Comparison of ENCODE assay signal across 8 mouse cellular contexts in the genomic region with DNA sequence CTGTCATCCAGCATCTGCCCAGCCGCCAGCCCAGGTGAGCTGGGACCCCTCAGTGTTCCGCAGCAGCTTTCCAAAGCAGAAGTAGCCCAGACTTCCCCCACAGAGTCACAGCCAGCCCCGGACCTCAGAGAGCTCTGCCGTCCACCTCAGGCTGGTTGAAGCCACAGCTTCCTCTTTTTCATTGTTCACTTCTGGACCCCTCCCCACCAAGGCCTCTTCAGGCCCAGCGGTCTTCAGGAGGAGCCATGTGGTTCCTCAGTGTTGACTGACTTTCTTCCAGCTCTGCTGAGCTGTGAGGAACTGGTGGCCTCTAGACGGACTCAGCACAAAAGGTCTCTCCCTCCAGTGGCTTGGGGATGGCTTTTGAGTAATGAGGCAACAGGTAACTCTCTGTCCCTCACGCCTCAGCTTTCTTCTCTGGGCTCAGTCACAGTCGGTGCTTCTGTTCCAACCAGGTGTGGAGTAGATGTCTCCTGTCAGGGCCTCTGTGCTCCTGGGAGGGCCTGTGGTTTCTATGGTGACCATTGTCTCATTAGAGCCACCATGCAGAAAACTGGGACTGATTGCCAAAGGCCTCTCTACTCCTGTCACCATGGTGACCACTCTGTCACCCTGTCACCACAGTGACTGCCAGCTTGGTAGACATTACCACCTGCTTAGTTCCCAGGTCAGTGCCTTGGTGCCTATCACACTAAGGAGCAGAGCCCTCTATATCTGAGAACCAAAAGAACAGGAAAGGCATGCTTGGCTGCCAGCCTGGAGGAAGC. TPM values are rescaled to one million over a fixed set of nuclear protein-coding genes. Genes with fewer than 3 reads are reported as not detected.
A peak's percentile ranks its signal among the peaks of the same experiment; 100 is the strongest.
DNase-seq lines count a peak whose midpoint lies in the region; ATAC-seq and TF ChIP-seq lines count a peak whose summit lies in the region.

A gene (minus strand): TSS at position 496 of the 767 bp plus-strand sequence.

- no peaks in the 10 kb centered on the region for H3K36me3 ChIP-seq in lung, embryonic 14.5 days (ENCODE audit: insufficient read depth)
- no peaks in the 10 kb centered on the region for H3K36me3 ChIP-seq in embryonic facial prominence, embryonic 11.5 days (replicated peaks; ENCODE audit: control insufficient read depth, insufficient read depth, low read depth, low read length)
- no peaks in the 10 kb centered on the region for H3K36me3 ChIP-seq in intestine, embryonic 15.5 days
- H3K36me3 ChIP-seq in neural tube, embryonic 14.5 days (ENCODE audit: control insufficient read depth, insufficient read depth, low read length), result no peaks in the 10 kb centered on the region

- no peak within 1 kb of the TSS for H3K4me3 ChIP-seq in lung, embryonic 14.5 days (ENCODE audit: low read depth, low read length)
- no peak within 1 kb of the TSS for H3K4me3 ChIP-seq in embryonic facial prominence, embryonic 11.5 days (ENCODE audit: low read depth, low read length)
- H3K4me3 ChIP-seq in intestine, embryonic 15.5 days (replicated peaks), result no peak within 1 kb of the TSS
- no peak within 1 kb of the TSS for H3K4me3 ChIP-seq in neural tube, embryonic 14.5 days (ENCODE audit: low read depth, low read length)

- no peak for TF ChIP-seq CTCF in lung, embryonic 14.5 days (IDR thresholded peaks at IDR 0.05; ENCODE audit: low read depth)

- H3K27me3 ChIP-seq in lung, embryonic 14.5 days (ENCODE audit: insufficient read depth, low read length), result no peaks in the 10 kb centered on the region
- no peaks in the 10 kb centered on the region for H3K27me3 ChIP-seq in embryonic facial prominence, embryonic 11.5 days (ENCODE audit: control insufficient read depth, insufficient read depth, low read length)
- no peaks in the 10 kb centered on the region for H3K27me3 ChIP-seq in intestine, embryonic 15.5 days (replicated peaks)
- no peaks in the 10 kb centered on the region for H3K27me3 ChIP-seq in neural tube, embryonic 14.5 days (ENCODE audit: control insufficient read depth, insufficient read depth, low read length)

- peak; percentile 58 for DNase-seq in lung, embryonic 14.5 days
- no peak for DNase-seq in lung, postnatal 25 days (ENCODE audit: low spot score)
- DNase-seq in embryonic facial prominence, embryonic 11.5 days (ENCODE audit: low spot score), result no peak
- DNase-seq in ovary, adult 18-20 months (ENCODE audit: low spot score), result no peak
- no peak for DNase-seq in kidney, postnatal 36 days
- DNase-seq in left cerebral cortex, adult 8-10 months (ENCODE audit: low spot score in 2 of 2), result no peak

- no peak within 1 kb of the TSS; the same call in 1 of the 2 replicates for H3K9ac ChIP-seq in lung, embryonic 14.5 days
- peak within 1 kb of the TSS; percentile 25; the same call in 1 of the 2 replicates for H3K9ac ChIP-seq in embryonic facial prominence, embryonic 11.5 days (replicated peaks; ENCODE audit: low read length)
- H3K9ac ChIP-seq in intestine, embryonic 15.5 days, result no peak within 1 kb of the TSS
- no peak within 1 kb of the TSS for H3K9ac ChIP-seq in neural tube, embryonic 14.5 days (replicated peaks; ENCODE audit: low read depth, low read length)

- WGBS in lung, embryonic 14.5 days, result 57% methylated on average over 8 of the region's 8 CpGs
- WGBS in embryonic facial prominence, embryonic 11.5 days, result 64% methylated on average over 8 of the region's 8 CpGs
- WGBS in intestine, embryonic 15.5 days, result 70% methylated on average over 8 of the region's 8 CpGs
- 60% methylated on average over 8 of the region's 8 CpGs for WGBS in neural tube, embryonic 14.5 days

- no peak within 1 kb of the TSS; the same call in 1 of the 2 replicates for H3K27ac ChIP-seq in lung, embryonic 14.5 days (ENCODE audit: low read depth)
- no peak within 1 kb of the TSS; the same call in 1 of the 2 replicates for H3K27ac ChIP-seq in embryonic facial prominence, embryonic 11.5 days (replicated peaks; ENCODE audit: low read depth, low read length)
- H3K27ac ChIP-seq in intestine, embryonic 15.5 days, result no peak within 1 kb of the TSS
- H3K27ac ChIP-seq in neural tube, embryonic 14.5 days (ENCODE audit: low read depth, low read length), result no peak within 1 kb of the TSS

- ATAC-seq in lung, embryonic 14.5 days (ENCODE audit: insufficient read depth), result peak; percentile 36
- ATAC-seq in embryonic facial prominence, embryonic 11.5 days (replicated peaks; ENCODE audit: insufficient number of reproducible peaks, low FRiP score, low TSS enrichment, low read depth), result 0 out of 2 replicates have a peak, but pooled peaks have one; percentile 17
- ATAC-seq in intestine, embryonic 15.5 days, result peak; percentile 57; the same call in 1 of the 2 replicates
- ATAC-seq in neural tube, embryonic 14.5 days (ENCODE audit: low read depth), result peak; percentile 21; the same call in 1 of the 2 replicates

- no peaks in the 10 kb centered on the region for H3K9me3 ChIP-seq in lung, embryonic 14.5 days (ENCODE audit: low read depth, low read length)
- H3K9me3 ChIP-seq in embryonic facial prominence, embryonic 11.5 days (replicated peaks; ENCODE audit: control insufficient read depth, low read length), result no peaks in the 10 kb centered on the region
- H3K9me3 ChIP-seq in intestine, embryonic 15.5 days, result no peaks in the 10 kb centered on the region
- no peaks in the 10 kb centered on the region for H3K9me3 ChIP-seq in neural tube, embryonic 14.5 days (ENCODE audit: control insufficient read depth, low read length)

- peaks cover 6% of the 10 kb centered on the region; the same call in 1 of the 2 replicates for H3K4me1 ChIP-seq in lung, embryonic 14.5 days (ENCODE audit: insufficient read depth)
- peaks cover 9% of the 10 kb centered on the region for H3K4me1 ChIP-seq in embryonic facial prominence, embryonic 11.5 days (ENCODE audit: control insufficient read depth, insufficient read depth, low read length)
- peaks cover 4% of the 10 kb centered on the region for H3K4me1 ChIP-seq in intestine, embryonic 15.5 days (replicated peaks)
- H3K4me1 ChIP-seq in neural tube, embryonic 14.5 days (ENCODE audit: control insufficient read depth, insufficient read depth, low read length), result no peaks in the 10 kb centered on the region

- peak within 1 kb of the TSS; percentile 23; the same call in 1 of the 2 replicates for H3K4me2 ChIP-seq in lung, embryonic 14.5 days
- H3K4me2 ChIP-seq in embryonic facial prominence, embryonic 11.5 days (ENCODE audit: low read depth, low read length), result no peak within 1 kb of the TSS
- H3K4me2 ChIP-seq in intestine, embryonic 15.5 days (replicated peaks), result no peak within 1 kb of the TSS
- H3K4me2 ChIP-seq in neural tube, embryonic 14.5 days (ENCODE audit: low read depth, low read length), result no peak within 1 kb of the TSS

RNA-seq across cellular contexts. Expression of the gene that starts here (rescaled TPM):
- 0.84 and 1.9 TPM in 2 replicates for polyA plus RNA-seq in lung, embryonic 14.5 days (2014; fragmentation: Nextera tagmentation; extraction: Ambion mirVana)
- polyA plus RNA-seq in embryonic facial prominence, embryonic 11.5 days (2014; fragmentation: Nextera tagmentation; extraction: Ambion mirVana), result 2.2 and 2.6 TPM in 2 replicates
- polyA plus RNA-seq in intestine, embryonic 15.5 days (2015; fragmentation: Nextera tagmentation; extraction: Ambion mirVana), result 2.8 and 3.1 TPM in 2 replicates
- 1.7 and 3.5 TPM in 2 replicates for polyA plus RNA-seq in neural tube, embryonic 14.5 days (2014; fragmentation: Nextera tagmentation; extraction: Ambion mirVana)
- total RNA-seq in left cerebral cortex, adult 8-10 months (2022), result 1 to 10 TPM in 3 of 4 experiments, under 1 TPM in 1; 0.81 to 2.3 (median 1.2) TPM
